31 mouse cellular contexts compared by ENCODE assay signal in the genomic region with DNA sequence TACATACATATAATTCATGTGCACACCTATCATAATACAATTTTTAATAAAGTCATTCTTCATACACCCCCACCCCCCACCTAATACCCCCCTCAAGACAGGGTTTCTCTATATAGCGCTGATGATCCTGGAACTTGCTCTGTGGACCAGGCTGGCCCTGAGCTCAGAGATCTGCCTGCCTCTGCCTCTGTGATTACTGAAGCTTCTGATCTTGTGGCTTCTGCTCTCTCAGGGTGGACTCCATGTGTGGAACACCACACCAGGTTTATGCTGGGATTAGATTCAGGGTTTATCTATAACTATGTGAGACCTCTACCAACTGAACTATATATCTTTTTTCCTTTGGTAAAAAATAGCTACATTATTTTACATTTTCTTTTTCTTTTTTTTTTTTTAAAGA.
"Had no signal": no experiment of that assay in that cellular context is flagged by ENCODE, and none has a peak within 500 bp of the region (broad histone marks: within the 10 kb centered on the region; RNA-seq: fewer than 3 reads in every experiment).

No protein-coding gene starts in this region.

- H3K27ac ChIP-seq: limb, embryonic 10.5 days; limb, embryonic 12.5 days; limb, embryonic 13.5 days; limb, embryonic 15.5 days; liver, embryonic 12.5 days; liver, embryonic 13.5 days; liver, embryonic 14.5 days; liver, embryonic 15.5 days; lung, embryonic 15.5 days; macrophage; midbrain, embryonic 10.5 days; midbrain, embryonic 12.5 days; midbrain, embryonic 13.5 days; midbrain, embryonic 15.5 days; neural tube, embryonic 12.5 days; neural tube, embryonic 13.5 days had no signal

- DNase-seq: left cerebral cortex, postnatal 4 days; liver; liver, embryonic 13.5 days; liver, postnatal 0 days; lung, adult 18-20 months; lung, adult 2 months; lung, embryonic 14.5 days; lung, postnatal 10 days; lung, postnatal 14 days; lung, postnatal 36 days; lung, postnatal 4 days had no signal

- H3K9me3 ChIP-seq: limb, embryonic 10.5 days; limb, embryonic 12.5 days; limb, embryonic 13.5 days; limb, embryonic 15.5 days; liver, embryonic 12.5 days; liver, embryonic 13.5 days; liver, embryonic 15.5 days; lung, embryonic 15.5 days; megakaryocyte, embryonic 14.5 days; midbrain, embryonic 12.5 days; midbrain, embryonic 13.5 days; midbrain, embryonic 15.5 days; neural tube, embryonic 12.5 days; neural tube, embryonic 13.5 days had no signal

- H3K9ac ChIP-seq: limb, embryonic 12.5 days; limb, embryonic 13.5 days; limb, embryonic 15.5 days; liver, embryonic 12.5 days; liver, embryonic 13.5 days; liver, embryonic 14.5 days; liver, embryonic 15.5 days; liver, postnatal 0 days; lung, embryonic 14.5 days; lung, embryonic 15.5 days; midbrain, embryonic 12.5 days; midbrain, embryonic 13.5 days; midbrain, embryonic 15.5 days; neural tube, embryonic 12.5 days; neural tube, embryonic 13.5 days had no signal

- H3K27me3 ChIP-seq: limb, embryonic 12.5 days; limb, embryonic 13.5 days; limb, embryonic 15.5 days; liver, embryonic 12.5 days; liver, embryonic 13.5 days; liver, embryonic 15.5 days; lung, embryonic 15.5 days; megakaryocyte, embryonic 14.5 days; midbrain, embryonic 12.5 days; midbrain, embryonic 13.5 days; midbrain, embryonic 15.5 days; neural tube, embryonic 12.5 days; neural tube, embryonic 13.5 days had no signal

- ATAC-seq: liver, embryonic 12.5 days; liver, postnatal 0 days; lung, postnatal 0 days; midbrain, embryonic 13.5 days; midbrain, embryonic 15.5 days; midbrain, embryonic 16.5 days had no signal

- H3K4me3 ChIP-seq: limb, embryonic 10.5 days; limb, embryonic 12.5 days; limb, embryonic 13.5 days; limb, embryonic 15.5 days; liver, embryonic 12.5 days; liver, embryonic 13.5 days; liver, embryonic 15.5 days; lung, embryonic 15.5 days; megakaryocyte, embryonic 14.5 days; midbrain, embryonic 10.5 days; midbrain, embryonic 12.5 days; midbrain, embryonic 13.5 days; midbrain, embryonic 15.5 days; myocyte; neural tube, embryonic 12.5 days; neural tube, embryonic 13.5 days had no signal

- H3K4me2 ChIP-seq: limb, embryonic 12.5 days; limb, embryonic 13.5 days; limb, embryonic 15.5 days; liver, embryonic 11.5 days; liver, embryonic 12.5 days; liver, embryonic 13.5 days; liver, embryonic 15.5 days; lung, embryonic 14.5 days; lung, embryonic 15.5 days; midbrain, embryonic 12.5 days; midbrain, embryonic 13.5 days; midbrain, embryonic 15.5 days; neural tube, embryonic 12.5 days; neural tube, embryonic 13.5 days had no signal

- H3K4me1 ChIP-seq: limb, embryonic 10.5 days; limb, embryonic 12.5 days; limb, embryonic 13.5 days; limb, embryonic 15.5 days; lung, embryonic 15.5 days; midbrain, embryonic 10.5 days; midbrain, embryonic 12.5 days; midbrain, embryonic 13.5 days; neural tube, embryonic 12.5 days; neural tube, embryonic 13.5 days had no signal
